Mouse (Mus musculus) T-cell, adult 2 months (primary cell): ENCODE data around the gene Vmn2r77.
"Not testable (repeated sequence)": the region's sequence is repeated elsewhere in the genome, so short reads cannot be mapped to it uniquely, and the experiment has no call there.

Source experiments
- DNase-seq: peaks from one replicate; pipeline ENCODE4 v3.0.0; 2022; ENCODE audit warnings: low spot score

Vmn2r77 gene

DNA sequence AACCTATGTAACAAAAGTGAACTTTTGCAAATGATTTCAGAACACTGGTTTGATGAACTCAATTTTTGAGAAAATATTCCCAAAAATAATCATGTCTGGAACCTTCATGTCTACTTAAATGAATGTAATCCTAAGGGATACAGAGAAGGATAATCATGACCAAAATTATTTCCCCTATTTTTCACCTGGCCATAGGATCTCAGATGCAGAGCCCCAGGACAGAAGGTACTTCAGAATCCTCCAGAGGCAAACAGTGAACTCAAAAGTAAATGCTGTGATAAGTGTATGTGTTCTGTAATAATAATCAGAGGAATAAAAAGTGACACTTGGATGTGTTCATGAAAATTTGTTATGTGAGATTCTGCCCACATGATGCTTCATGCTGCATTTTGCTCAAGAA is at the start of gene Vmn2r77:
Gene Vmn2r77, plus strand, starts transcription at position 301 of the 400 bp plus-strand sequence.
- no peak for DNase-seq

DNA sequence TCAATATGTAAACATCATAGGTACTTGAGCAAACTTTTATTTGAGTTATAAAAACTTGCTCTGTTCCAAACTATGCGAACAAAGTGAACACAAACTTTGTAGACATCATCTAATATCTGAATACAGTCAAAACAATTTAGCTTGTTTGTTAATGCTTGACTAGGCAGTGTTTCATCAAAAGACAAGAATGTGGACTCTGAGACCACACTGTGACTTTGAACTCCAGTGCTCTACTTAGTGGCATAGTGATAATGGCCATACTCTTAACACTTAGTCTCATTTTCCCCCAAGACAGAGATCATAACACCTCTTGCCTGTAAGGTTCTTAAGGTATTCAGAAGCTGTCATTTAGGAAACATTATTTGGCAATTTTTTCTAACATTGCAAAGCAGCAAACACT is 34.1 kb upstream of the Vmn2r77 start:
- no peak for DNase-seq

DNA sequence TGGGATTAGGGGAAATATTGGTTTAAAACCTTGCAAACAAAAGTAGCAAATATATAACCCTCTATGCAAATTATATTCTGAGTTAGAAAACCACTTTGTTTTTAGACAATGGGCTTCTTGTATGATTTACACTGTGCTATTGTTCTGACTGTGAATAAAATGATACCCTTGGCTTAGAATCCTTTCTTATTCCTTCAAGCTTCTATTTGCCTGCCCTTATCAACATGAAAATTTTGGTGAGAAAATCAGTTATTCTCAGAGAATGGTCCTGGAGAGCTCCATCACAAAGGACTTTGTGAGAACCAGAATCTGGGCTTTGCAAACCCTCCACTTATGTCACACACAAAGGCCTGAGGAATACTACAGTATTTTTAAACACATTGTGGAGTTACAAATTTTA is 30.2 kb upstream of the Vmn2r77 start:
- DNase-seq = no peak

DNA sequence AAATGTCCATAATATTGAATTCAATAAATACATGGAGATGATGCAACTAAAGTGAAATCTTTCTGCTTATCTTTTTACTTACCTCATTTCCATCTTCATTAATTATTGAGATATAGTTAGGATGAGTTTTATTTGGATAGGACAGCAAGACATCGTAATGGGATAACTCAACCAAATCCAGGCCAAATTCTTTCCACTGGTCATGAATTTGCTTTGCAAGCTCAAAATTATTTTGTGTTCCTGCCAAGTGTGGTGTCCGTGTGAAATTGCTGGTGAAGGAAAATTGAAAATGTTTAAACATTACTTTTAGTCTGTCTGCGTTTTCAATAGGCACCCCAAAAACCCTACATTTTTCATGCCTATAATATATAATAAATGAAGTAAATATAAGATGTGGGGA is 23.2 kb upstream of the Vmn2r77 start:
- DNase-seq = no peak

DNA sequence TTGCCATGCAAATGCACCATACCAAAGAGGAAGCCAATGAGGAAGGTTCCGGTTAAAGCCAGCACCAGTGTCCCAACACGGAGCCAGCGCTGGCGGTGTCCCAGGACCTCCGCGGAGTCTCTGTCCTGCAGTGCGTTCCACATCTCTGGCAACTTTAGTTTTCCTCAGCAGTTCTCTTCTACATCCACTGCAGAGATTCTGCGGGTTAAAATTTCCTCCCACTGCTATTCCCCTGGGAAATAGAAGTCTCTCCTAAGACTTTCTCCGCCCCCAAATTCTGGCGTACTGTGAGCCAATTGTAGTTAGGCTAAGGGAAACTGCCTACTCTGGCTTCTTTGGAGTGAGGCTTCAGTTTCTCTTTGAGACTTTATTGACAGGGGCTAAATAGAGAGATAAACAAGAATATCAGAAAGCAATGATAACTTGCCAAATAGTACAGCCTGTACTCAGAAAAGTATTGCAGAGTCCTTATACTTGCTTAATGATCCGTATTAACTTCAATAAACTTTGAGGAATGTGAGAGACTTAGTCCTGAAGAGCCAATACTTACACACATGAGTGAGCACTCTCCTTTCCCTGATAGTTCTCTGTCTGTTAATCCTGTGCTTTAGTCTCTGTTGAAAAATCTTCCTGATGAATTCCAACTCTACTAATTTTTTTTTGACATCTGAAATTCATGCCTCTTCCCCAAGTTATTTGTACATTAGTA is 19.1 kb upstream of the Vmn2r77 start, which contains the start of gene Folh1:
Gene Folh1, minus strand, starts transcription at position 327 of the 709 bp plus-strand sequence.
- DNase-seq = no peak

DNA sequence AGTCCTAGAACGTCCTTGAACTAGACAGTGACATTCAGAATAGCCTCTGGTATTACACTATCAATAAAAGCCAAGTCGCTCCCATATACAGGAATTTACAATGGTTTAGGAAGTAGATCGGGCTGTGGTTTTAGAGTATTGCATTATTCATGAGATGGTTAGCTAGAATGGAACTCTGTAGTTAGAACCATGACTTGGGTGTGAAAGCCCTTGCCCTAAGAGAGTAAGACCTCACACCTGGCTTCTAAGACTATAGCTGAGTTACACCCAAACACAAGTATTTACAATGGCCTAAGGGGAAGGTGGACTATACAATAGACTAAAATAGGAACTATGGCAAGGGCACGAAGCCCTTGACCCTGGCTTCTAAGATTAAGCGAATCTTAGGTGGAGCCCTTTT is 20.4 kb downstream of the Vmn2r77 start:
- DNase-seq = not testable (repeated sequence)

DNA sequence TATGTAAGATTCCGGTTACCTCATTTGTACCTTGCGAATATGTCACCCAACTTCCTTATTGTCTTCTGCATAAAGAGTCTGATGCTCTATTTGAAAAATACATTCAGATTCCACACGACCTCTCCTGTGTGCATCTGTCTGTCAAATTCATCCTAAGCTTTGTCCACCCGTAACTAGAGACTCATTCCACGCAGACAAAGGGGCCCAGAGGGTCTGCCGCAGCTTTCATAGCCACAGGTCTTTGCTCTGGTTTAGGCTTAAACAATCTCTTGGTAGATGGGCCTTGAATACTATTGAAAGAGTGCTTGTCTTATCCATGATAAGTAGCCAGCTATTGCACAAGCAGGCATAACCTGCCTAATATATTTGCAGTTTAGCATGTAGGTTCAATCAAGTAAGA is 20.9 kb downstream of the Vmn2r77 start:
- DNase-seq = not testable (repeated sequence)

DNA sequence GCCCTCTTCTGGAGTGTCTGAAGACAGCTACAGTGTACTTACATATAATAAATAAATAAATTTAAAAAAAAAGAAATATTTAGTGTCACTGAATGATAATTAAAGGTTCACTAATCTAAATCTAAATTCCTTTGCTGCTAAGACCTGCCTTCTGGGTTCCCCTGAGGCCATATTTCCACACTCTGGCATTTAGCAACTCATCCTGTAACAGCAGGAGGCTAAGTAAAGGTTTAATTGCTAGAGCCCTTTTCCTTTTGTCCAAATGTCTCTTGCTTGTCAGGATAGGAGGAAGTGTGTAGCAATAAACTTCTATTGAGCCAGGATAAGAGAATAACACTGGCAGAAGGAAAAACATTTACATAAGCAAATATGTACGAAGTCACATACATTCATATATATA is 21.6 kb downstream of the Vmn2r77 start:
- DNase-seq = no peak
